Mouse (Mus musculus) CH12.LX (cell line): ENCODE measurements at regions not wholly inside any gene's neighbourhood (a gene's known extent, or its start where the extent isn't known, plus 50 kb on each side); places are given as distances from the start of the nearest gene placed in this dataset.

ENCODE experiments used
- DNase-seq: peaks from one replicate; pipeline ENCODE4 v3.0.0-alpha.2; 2013; ENCODE audit errors: extremely low read depth
- H3K27ac ChIP-seq: 2 replicates; pipeline ENCODE4 v1.5.1; 2012; ENCODE audit warnings: low read depth, mild to moderate bottlenecking, control low read depth, moderate library complexity; ENCODE audit not compliant: insufficient read depth
- H3K27me3 ChIP-seq: replicated peaks from 2 replicates; pipeline ENCODE3; 2012; ENCODE audit warnings: inconsistent platforms
- H3K36me3 ChIP-seq, 2 experiments: replicated peaks in 1 of 2; 2 replicates each; pipeline versions ENCODE3 to v1.6.1; 2012; ENCODE audit warnings: inconsistent platforms in 1 of 2, low read length in 1 of 2, mild to moderate bottlenecking in 1 of 2, mixed read lengths in 1 of 2, moderate library complexity in 1 of 2; ENCODE audit not compliant: control insufficient read depth in 1 of 2, insufficient read depth in 1 of 2
- H3K4me1 ChIP-seq, 2 experiments: 2 replicates each; pipeline ENCODE4 v1.6.1; 2012; ENCODE audit warnings: inconsistent platforms in 1 of 2, moderate library complexity in 1 of 2; ENCODE audit not compliant: insufficient read depth in 2 of 2, control insufficient read depth in 1 of 2
- H3K4me2 ChIP-seq: 2 replicates; pipeline ENCODE4 v1.6.1; 2012; ENCODE audit warnings: low read depth, mild to moderate bottlenecking, control low read depth; ENCODE audit not compliant: poor library complexity, insufficient read depth, severe bottlenecking
- H3K4me3 ChIP-seq, 3 experiments: fragments of 150-350 bp in 1 of 3; sonication (generic) in 1 of 3; replicated peaks in 1 of 3; 2 replicates each; pipeline versions ENCODE3 to v1.5.1; 2011 to 2012; ENCODE audit warnings: low read depth in 2 of 3, low read length in 2 of 3, mild to moderate bottlenecking in 2 of 3, moderate library complexity in 2 of 3, control low read depth in 1 of 3, improper control_type of control experiment in 1 of 3, inconsistent platforms in 1 of 3, mixed read lengths in 1 of 3; ENCODE audit not compliant: poor library complexity in 1 of 3
- H3K79me2 ChIP-seq: replicated peaks from 2 replicates; pipeline ENCODE4 v1.6.1; 2012; ENCODE audit warnings: mild to moderate bottlenecking, moderate library complexity; ENCODE audit not compliant: control insufficient read depth, poor library complexity, insufficient read depth, severe bottlenecking; ENCODE audit errors: extremely low read depth
- H3K9ac ChIP-seq: 2 replicates; pipeline ENCODE4 v1.6.1; 2012; ENCODE audit warnings: low read depth, mild to moderate bottlenecking, control low read depth, moderate library complexity; ENCODE audit not compliant: insufficient read depth
- H3K9me3 ChIP-seq: replicated peaks from 2 replicates; pipeline ENCODE3; 2012; ENCODE audit warnings: low read length, inconsistent platforms, mixed read lengths
- CHD1 ChIP-seq: IDR thresholded peaks from 2 replicates; pipeline ENCODE4 v1.6.1; 2012; ENCODE audit warnings: low read depth, low read length, improper control_type of control experiment, inconsistent platforms
- CHD2 ChIP-seq: IDR thresholded peaks from 2 replicates; pipeline ENCODE4 v1.6.1; 2011; ENCODE audit warnings: low read length, improper control_type of control experiment
- CTCF ChIP-seq, 2 experiments: IDR thresholded peaks in 1 of 2; conservative IDR thresholded peaks in 1 of 2; 2 replicates each; pipeline ENCODE4 v1.5.1; 2011 to 2012; ENCODE audit warnings: low read depth in 2 of 2, low read length in 2 of 2, improper control_type of control experiment in 1 of 2, inconsistent platforms in 1 of 2, mild to moderate bottlenecking in 1 of 2, moderate library complexity in 1 of 2
- ELF1 ChIP-seq: IDR thresholded peaks from 2 replicates; pipeline ENCODE4 v1.6.1; 2014; ENCODE audit warnings: low read depth, mild to moderate bottlenecking, inconsistent platforms, low read length, improper control_type of control experiment
- ETS1 ChIP-seq: conservative IDR thresholded peaks from 2 replicates; pipeline ENCODE4 v1.6.1; 2012; ENCODE audit warnings: low read depth, mild to moderate bottlenecking, inconsistent platforms, low read length, improper control_type of control experiment, moderate library complexity
- HCFC1 ChIP-seq: IDR thresholded peaks from 2 replicates; pipeline ENCODE4 v1.6.1; 2012; ENCODE audit warnings: low read depth, mild to moderate bottlenecking, inconsistent platforms, low read length, improper control_type of control experiment
- JUND ChIP-seq: conservative IDR thresholded peaks from 2 replicates; pipeline ENCODE4 v1.6.1; 2011; ENCODE audit warnings: low read depth, low read length, improper control_type of control experiment
- MAX ChIP-seq: IDR thresholded peaks from 2 replicates; pipeline ENCODE4 v1.6.1; 2011; ENCODE audit warnings: low read length, improper control_type of control experiment
- MXI1 ChIP-seq: IDR thresholded peaks from 2 replicates; pipeline ENCODE4 v1.6.1; 2011; ENCODE audit warnings: mild to moderate bottlenecking, low read depth, low read length, improper control_type of control experiment
- NRF1 ChIP-seq: IDR thresholded peaks from 2 replicates; pipeline ENCODE4 v1.6.1; 2014; ENCODE audit warnings: low read depth, mild to moderate bottlenecking, inconsistent platforms, low read length, improper control_type of control experiment, moderate library complexity
- PAX5 ChIP-seq: IDR thresholded peaks from 2 replicates; pipeline ENCODE4 v1.6.1; 2012; ENCODE audit warnings: low read length, inconsistent platforms, mixed read lengths
- POLR2A ChIP-seq: IDR thresholded peaks from 2 replicates; pipeline ENCODE4 v1.6.1; 2011; ENCODE audit warnings: low read depth, mild to moderate bottlenecking, improper control_type of control experiment, low read length
- SIN3A ChIP-seq: IDR thresholded peaks from 2 replicates; pipeline ENCODE4 v1.6.1; 2012; ENCODE audit warnings: low read length, improper control_type of control experiment, inconsistent platforms
- TCF12 ChIP-seq: IDR thresholded peaks from 2 replicates; pipeline ENCODE4 v1.6.1; 2014; ENCODE audit warnings: low read depth, mild to moderate bottlenecking, inconsistent platforms, low read length, improper control_type of control experiment
- UBTF ChIP-seq: IDR thresholded peaks from 2 replicates; pipeline ENCODE4 v1.6.1; 2012; ENCODE audit warnings: low read depth, mild to moderate bottlenecking, inconsistent platforms, low read length, improper control_type of control experiment, moderate library complexity
- USF1 ChIP-seq: IDR thresholded peaks from 2 replicates; pipeline ENCODE4 v1.6.1; 2014; ENCODE audit warnings: low read depth, mild to moderate bottlenecking, inconsistent platforms, low read length, improper control_type of control experiment
- ZNF384 ChIP-seq: IDR thresholded peaks from 2 replicates; pipeline ENCODE4 v1.6.1; 2012; ENCODE audit warnings: low read depth, low read length, improper control_type of control experiment, inconsistent platforms
- dilution Hi-C: fragments of 300-500 bp; cut with MboI; formaldehyde crosslinking; loops from 2 replicates; pipeline ENCODE4 v1.14.3; 2020; ENCODE audit warnings: low sequenced_read_pairs; ENCODE audit not compliant: extremely low pct_unique_long_range_greater_than_20kb, extremely low pct_ligation_motif_present
- in situ Hi-C: fragments of 300-500 bp; cut with MboI; formaldehyde crosslinking; loops from 3 replicates; pipeline ENCODE4 v1.14.3; 2019; ENCODE audit warnings: low sequenced_read_pairs, low pct_ligation_motif_present, low pct_unique_long_range_greater_than_20kb, mixed read lengths

- peak overlapping the region; percentile 35 for H3K9ac ChIP-seq
- TF ChIP-seq USF1 (no peak), SIN3A (no peak), POLR2A (no peak), ELF1 (peak; percentile 67), MAX (no peak), ETS1 (no peak), HCFC1 (peak; percentile 16; the same call in 1 of the 2 replicates), CHD2 (peak; percentile 50), JUND (no peak), ZNF384 (peak; percentile 65), CHD1 (no peak)
- TF ChIP-seq, all 38 proteins: peak for 4
- H3K27me3 ChIP-seq = no peaks in the 10 kb centered on the region
- peak overlapping the region; percentile 22; the same call in 1 of the 2 replicates for H3K4me2 ChIP-seq
- no peaks in the 10 kb centered on the region for H3K9me3 ChIP-seq
- no peaks in the 10 kb centered on the region for H3K36me3 ChIP-seq
- in situ Hi-C loops (loop anchor here (10.0 to 25.0 kb wide), 3 partner anchors 226 to 701 kb away; partner anchors contain the start of gene Zfand5), dilution Hi-C loops (no loop called here)
- peaks cover 8 to 11% of the 10 kb centered on the region in 2 experiments for H3K4me1 ChIP-seq
- DNase-seq = peak; percentile 7
- no peak overlapping the region for H3K4me3 ChIP-seq
- H3K79me2 ChIP-seq = no peaks in the 10 kb centered on the region
- H3K27ac ChIP-seq = 0 out of 2 replicates have a peak overlapping the region, but pooled peaks have one; percentile 15
These were observed 82.8 kb upstream of the Tmc1 start for GRCm38 (mm10) chr19:21036507-21037425.

DNA sequence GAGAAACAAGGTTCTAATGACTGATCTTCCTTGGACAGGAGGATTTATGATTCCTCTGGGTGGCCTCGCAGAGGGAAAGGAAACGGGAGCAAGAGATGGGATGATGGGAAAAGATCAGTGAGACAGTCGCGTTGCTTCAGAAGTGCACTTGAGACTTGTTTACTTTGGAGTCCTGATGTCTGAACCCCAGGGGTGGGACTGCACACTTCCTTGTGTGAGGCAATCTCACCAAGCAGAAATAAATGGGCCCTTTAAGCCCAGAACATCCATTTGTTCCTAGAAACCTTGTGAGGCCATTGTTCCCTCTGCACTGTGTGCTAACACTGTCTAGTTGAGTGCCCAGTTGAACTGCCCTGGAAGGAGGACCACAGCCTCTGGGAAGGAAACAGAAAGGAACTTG is 81.5 kb upstream of the Tmc1 start:
- dilution Hi-C loops (no loop called here), in situ Hi-C loops (loop anchor here (10.0 to 25.0 kb wide), 3 partner anchors 227 to 702 kb away; partner anchors contain the start of gene Zfand5)
- TF ChIP-seq TCF12 (no peak), ETS1 (no peak), PAX5 (no peak), UBTF (no peak), NRF1 (no peak), MXI1 (no peak), CTCF (conservative IDR thresholded peaks at IDR 0.05 in 1 of 2, IDR thresholded peaks at IDR 0.05 in 1 of 2; ENCODE audit: low read depth in 2 of 2, low read length in 2 of 2) (no peak), HCFC1 (no peak)
- no peaks in the 10 kb centered on the region for H3K27me3 ChIP-seq
- H3K4me1 ChIP-seq = peaks cover 8 to 14% of the 10 kb centered on the region in 2 experiments
- H3K4me2 ChIP-seq = no peak overlapping the region
- no peaks in the 10 kb centered on the region for H3K36me3 ChIP-seq
- no peaks in the 10 kb centered on the region for H3K9me3 ChIP-seq
- H3K9ac ChIP-seq = no peak overlapping the region
- no peaks in the 10 kb centered on the region for H3K79me2 ChIP-seq
- no peak overlapping the region for H3K4me3 ChIP-seq
- H3K27ac ChIP-seq = no peak overlapping the region
- DNase-seq = no peak
